Mouse (Mus musculus) left cerebral cortex, postnatal 4 days (tissue): Measurements from ENCODE around the gene Ldlr. TPM values are rescaled to one million over a fixed set of nuclear protein-coding genes. Genes with fewer than 3 reads are reported as not detected.
A peak's percentile ranks its signal among the peaks of the same experiment; 100 is the strongest.
"Not testable (repeated sequence)": the region's sequence is repeated elsewhere in the genome, so short reads cannot be mapped to it uniquely, and the experiment has no call there.

Source experiments
- DNase-seq: peaks from one replicate; pipeline ENCODE4 v3.0.0-alpha.2; 2022
- intact Hi-C: fragments of 180-260 bp; cut with DNase I; formaldehyde crosslinking; loops from one replicate; pipeline ENCODE4 v1.15.1; 2025
- total RNA-seq, 2 experiments: library from RNA; stranded (reverse); gene quantifications; 2 replicates each; pipeline ENCODE4 v1.2.3; 2021

Ldlr gene
- total RNA-seq, 2 experiments from 2014 or later, result 25.2 to 32.4 TPM

DNA sequence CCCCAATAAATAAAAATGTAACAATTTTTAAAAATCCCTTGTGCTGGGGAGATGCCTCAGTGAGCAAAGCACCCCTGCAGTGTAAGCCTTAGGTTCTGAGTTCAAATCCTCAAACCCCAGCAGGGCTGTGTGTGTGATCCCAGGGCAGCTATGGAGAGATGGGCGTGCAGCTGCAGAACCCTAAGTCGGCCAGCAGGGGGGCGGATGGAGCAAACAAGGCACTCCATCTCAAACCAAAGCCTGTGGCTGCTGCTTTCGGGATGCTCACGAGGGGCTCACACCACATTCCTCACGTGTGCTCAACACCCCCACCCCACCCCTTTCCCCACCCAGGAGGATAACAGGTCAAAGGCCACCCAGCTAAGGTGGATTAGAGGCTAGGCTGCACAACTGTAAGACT lies 63.6 kb downstream of the Ldlr start:
- intact Hi-C loops, result no loop called here
- DNase-seq, result peak; percentile 70

GRCm38 (mm10) chr9:21787654-21788053 lies 64.4 kb downstream of the Ldlr start:
- DNase-seq, result no peak
- intact Hi-C loops, result no loop called here

DNA sequence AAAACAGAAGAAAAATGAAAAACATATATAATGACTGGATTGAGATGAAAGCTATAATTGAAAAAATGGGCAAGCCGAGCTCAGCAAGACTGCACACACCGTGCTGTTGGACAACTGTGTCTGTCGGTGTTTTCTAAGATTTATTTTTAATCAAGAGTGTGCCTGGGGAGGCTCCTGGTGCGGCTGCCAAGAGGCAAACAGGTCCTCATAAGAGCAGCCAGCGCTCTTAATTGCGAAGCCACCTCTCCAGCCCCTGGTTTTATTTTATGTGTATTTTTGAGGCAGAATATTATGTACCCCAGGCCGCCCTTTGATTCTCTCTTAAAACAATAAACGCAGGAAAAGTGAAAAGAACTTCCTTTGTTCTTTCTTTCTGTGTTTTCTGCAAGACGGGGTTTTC lies 65.0 kb downstream of the Ldlr start:
- intact Hi-C loops, result no loop called here

GRCm38 (mm10) chr9:21791861-21792260 lies 68.6 kb downstream of the Ldlr start:
- intact Hi-C loops, result no loop called here
- DNase-seq, result peak; percentile 55

More for the DNA sequence above, 65.0 kb downstream of the Ldlr start:
- no peak for DNase-seq

DNA sequence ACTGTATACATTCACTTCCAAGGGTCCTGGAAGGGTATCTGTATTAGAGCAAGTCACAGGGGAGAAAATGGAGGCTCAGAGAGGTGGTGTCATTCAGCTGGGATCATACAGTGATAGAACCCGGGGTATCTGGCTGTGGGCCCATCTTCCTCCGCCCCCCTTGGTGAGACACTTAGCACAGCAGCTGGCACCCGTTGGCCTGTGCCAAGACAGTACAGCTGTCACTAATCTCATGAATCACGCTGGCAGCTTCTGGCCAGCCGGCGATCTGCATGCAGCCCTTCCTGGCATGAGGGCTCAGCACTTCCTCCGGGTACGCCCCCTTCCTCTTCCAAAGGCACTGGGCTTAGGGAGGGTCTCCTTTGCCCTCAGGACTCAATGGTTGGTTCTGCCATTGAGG lies 69.4 kb downstream of the Ldlr start:
- DNase-seq, result peak; percentile 87

DNA sequence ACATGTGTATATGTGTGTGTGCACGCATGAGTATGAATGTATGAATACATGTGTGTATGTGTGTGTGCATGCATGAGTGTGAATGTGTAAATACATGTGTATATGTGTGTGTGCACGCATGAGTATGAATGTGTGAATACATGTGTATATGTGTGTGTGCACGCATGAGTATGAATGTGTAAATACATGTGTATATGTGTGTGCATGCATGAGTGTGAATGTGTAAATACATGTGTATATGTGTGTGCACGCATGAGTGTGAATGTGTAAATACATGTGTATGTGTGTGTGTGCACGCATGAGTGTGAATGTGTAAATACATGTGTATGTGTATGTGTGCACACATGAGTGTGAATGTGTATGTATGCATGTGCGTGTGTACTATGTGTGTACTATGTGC lies 70.2 kb downstream of the Ldlr start:
- intact Hi-C loops, DNase-seq: not testable (repeated sequence)

More for the DNA sequence above, 69.4 kb downstream of the Ldlr start:
- intact Hi-C loops, result no loop called here

DNA sequence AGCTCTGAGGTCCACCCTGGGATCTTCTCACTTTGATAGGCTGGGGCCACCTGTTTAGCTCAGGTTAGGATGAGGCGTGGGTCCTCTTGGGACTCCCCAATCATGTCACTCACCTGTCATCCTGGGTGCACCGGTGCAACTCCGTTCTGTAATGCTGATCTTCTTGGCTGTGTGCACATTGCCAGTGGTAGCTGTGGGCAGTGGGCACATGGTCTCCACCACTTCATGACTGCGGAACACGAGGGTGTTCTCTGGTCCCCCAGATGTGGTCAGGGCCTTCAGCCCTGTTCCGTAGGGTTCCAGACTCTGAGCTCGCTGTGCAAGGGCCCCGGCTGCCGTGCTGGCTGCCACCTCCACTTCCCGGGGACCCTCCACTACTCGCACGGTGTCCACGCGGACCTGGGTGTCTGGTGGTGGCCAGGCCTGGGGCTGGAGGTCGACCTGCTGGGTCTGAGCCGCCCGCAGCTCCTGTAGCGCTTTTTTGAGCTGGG lies 71.1 kb downstream of the Ldlr start:
- intact Hi-C loops, result no loop called here
- no peak for DNase-seq

DNA sequence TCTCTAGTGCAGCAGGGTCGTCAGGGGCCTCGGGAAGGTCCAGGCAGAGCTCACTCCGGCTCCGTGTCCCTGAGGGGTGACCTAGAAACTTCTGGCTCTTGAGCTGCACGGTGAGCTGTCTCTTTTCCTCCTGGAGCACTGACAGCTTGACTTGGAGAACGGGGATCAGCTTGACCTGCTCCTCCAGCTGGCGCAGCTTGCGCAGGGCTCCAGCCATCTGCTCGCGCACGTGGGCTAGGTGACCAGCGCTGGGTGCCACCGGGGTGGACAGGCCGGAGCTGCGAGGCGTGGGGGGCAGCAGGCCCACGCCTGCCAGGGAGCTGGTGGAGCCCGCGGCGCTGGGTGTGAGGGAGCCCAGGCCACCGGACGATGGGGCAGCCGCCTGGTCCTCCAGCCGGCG lies 71.6 kb downstream of the Ldlr start:
- DNase-seq, result no peak
- intact Hi-C loops, result no loop called here

- no peak for DNase-seq
Measured at GRCm38 (mm10) chr9:21795579-21795978, 72.3 kb downstream of the Ldlr start.

DNA sequence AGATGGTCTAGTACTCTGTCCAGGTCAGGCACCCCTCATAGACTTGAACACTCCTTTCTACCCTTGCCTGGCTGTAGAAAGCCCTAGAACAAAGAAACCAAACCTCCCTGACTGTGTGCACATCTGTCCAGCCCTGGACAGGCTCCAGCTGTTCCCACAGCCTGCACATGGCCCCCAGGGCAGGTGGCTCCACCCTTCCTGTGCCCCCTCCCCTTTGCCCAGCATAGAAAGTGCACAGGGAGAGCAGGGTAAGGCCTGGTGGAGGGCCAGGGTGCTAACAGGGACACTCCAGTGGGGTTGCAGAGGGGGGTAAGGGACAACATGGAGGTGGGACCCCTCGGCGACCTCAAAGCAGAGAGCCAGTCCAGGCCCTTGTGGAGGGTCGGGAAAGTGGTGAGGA lies 73.0 kb downstream of the Ldlr start:
- DNase-seq, result no peak
- intact Hi-C loops, result no loop called here

More at GRCm38 (mm10) chr9:21795579-21795978, 72.3 kb downstream of the Ldlr start:
- intact Hi-C loops, result no loop called here

- no peak for DNase-seq
- intact Hi-C loops, result no loop called here
Measured at GRCm38 (mm10) chr9:21796919-21797318, 73.6 kb downstream of the Ldlr start.

- peak; percentile 39 for DNase-seq
- intact Hi-C loops, result no loop called here
Measured at GRCm38 (mm10) chr9:21797921-21798344, 74.7 kb downstream of the Ldlr start.

- intact Hi-C loops, result no loop called here
- DNase-seq, result peak; percentile 74
Measured at GRCm38 (mm10) chr9:21798345-21799009, 75.2 kb downstream of the Ldlr start, which contains the start of gene Kank2. Gene Kank2, minus strand, starts transcription at chr9:21798744.

- intact Hi-C loops, result no loop called here
- DNase-seq, result no peak
Measured at GRCm38 (mm10) chr9:21799010-21799350, 75.7 kb downstream of the Ldlr start.

Other genes starting within 250 kb of the Ldlr start
- 10 to 100 TPM; 18.6 to 19.1 TPM for gene Tmed1, start 213.2 kb upstream of the Ldlr start, total RNA-seq
- under 1 TPM; 0.44 to 0.64 TPM for gene AB124611, start 197.3 kb upstream of the Ldlr start, total RNA-seq
- gene Carm1, start 176.6 kb upstream of the Ldlr start, total RNA-seq, result 100 to 1,000 TPM; 108 to 124 TPM
- gene Timm29, start 130.8 kb upstream of the Ldlr start, total RNA-seq, result 10 to 100 TPM; 56.7 to 58.7 TPM
- gene Yipf2, start 130.7 kb upstream of the Ldlr start, total RNA-seq, result 1 to 10 TPM; 7.0 to 9.9 TPM
- 100 to 1,000 TPM; 185 to 186 TPM for gene Smarca4, start 107.3 kb upstream of the Ldlr start, total RNA-seq
- 1 to 10 TPM; 4.9 to 5.9 TPM for gene Spc24, start 36.8 kb downstream of the Ldlr start, total RNA-seq
- 1 to 10 TPM; 8.7 to 9.7 TPM for gene Kank2, start 75.3 kb downstream of the Ldlr start, total RNA-seq
- gene Angptl8, start 112.0 kb downstream of the Ldlr start, total RNA-seq, result not detected
- gene Dock6, start 129.2 kb downstream of the Ldlr start, total RNA-seq, result 10 to 100 TPM; 28.9 to 29.2 TPM
- 10 to 100 TPM; 31.1 to 41.1 TPM for gene Rab3d, start 194.7 kb downstream of the Ldlr start, total RNA-seq
- gene Ccdc159, start 204.0 kb downstream of the Ldlr start, total RNA-seq, result 10 to 100 TPM; 18.5 to 20.8 TPM
- gene Tmem205, start 204.1 kb downstream of the Ldlr start, total RNA-seq, result 10 to 100 TPM; 28.1 to 31.6 TPM
- 100 to 1,000 TPM; 199 to 225 TPM for gene Plppr2, start 213.6 kb downstream of the Ldlr start, total RNA-seq
- 10 to 100 TPM; 11.8 to 12.6 TPM for gene Swsap1, start 232.3 kb downstream of the Ldlr start, total RNA-seq
- gene Epor, start 240.0 kb downstream of the Ldlr start, total RNA-seq, result 1 to 10 TPM; 1.9 to 2.4 TPM